11 mouse cellular contexts compared by ENCODE assay signal in genomic region chr14:14804518-14805212, GRCm38 (mm10). TPM values are rescaled to one million over a fixed set of nuclear protein-coding genes. Genes with fewer than 3 reads are reported as not detected.
DNase-seq lines count a peak whose midpoint lies in the region; ATAC-seq lines count a peak whose summit lies in the region.
"Had no signal": no experiment of that assay in that cellular context is flagged by ENCODE, and none has a peak within 500 bp of the region (broad histone marks: within the 10 kb centered on the region; RNA-seq: fewer than 3 reads in every experiment).

No protein-coding gene starts in this region.

- ATAC-seq in limb, embryonic 11.5 days (ENCODE audit: insufficient number of reproducible peaks, low FRiP score, low TSS enrichment, low read depth): peak; percentile 53; the same call in 1 of the 2 replicates
- 0 out of 2 replicates have a peak, but pooled peaks have one; percentile 24 for ATAC-seq in embryonic facial prominence, embryonic 15.5 days (ENCODE audit: insufficient number of reproducible peaks, low FRiP score, low TSS enrichment, low read depth)
- ATAC-seq in hindbrain, embryonic 14.5 days (ENCODE audit: low FRiP score): peak; percentile 32; the same call in 1 of the 2 replicates
- ATAC-seq in monocyte, adult 5-6 weeks (replicated peaks; ENCODE audit: insufficient number of reproducible peaks, low FRiP score, low TSS enrichment, poor library complexity, severe bottlenecking): peak; percentile 90

- H3K9ac ChIP-seq in limb, embryonic 11.5 days (ENCODE audit: low read length): no peak overlapping the region
- H3K9ac ChIP-seq in embryonic facial prominence, embryonic 15.5 days: no peak overlapping the region
- no peak overlapping the region for H3K9ac ChIP-seq in hindbrain, embryonic 14.5 days
- H3K9ac ChIP-seq: intestine, embryonic 15.5 days; liver, embryonic 13.5 days had no signal

- H3K27me3 ChIP-seq in limb, embryonic 11.5 days (ENCODE audit: control insufficient read depth, insufficient read depth, low read length): no peaks in the 10 kb centered on the region
- H3K27me3 ChIP-seq in limb, embryonic 10.5 days (ENCODE audit: low read depth, poor library complexity, severe bottlenecking): no peaks in the 10 kb centered on the region
- no peaks in the 10 kb centered on the region for H3K27me3 ChIP-seq in embryonic facial prominence, embryonic 15.5 days
- H3K27me3 ChIP-seq in hindbrain, embryonic 14.5 days (ENCODE audit: control insufficient read depth, insufficient read depth, low read length): no peaks in the 10 kb centered on the region
- H3K27me3 ChIP-seq: intestine, embryonic 15.5 days; liver, embryonic 13.5 days had no signal

- 0 out of 2 replicates have a peak overlapping the region, but pooled peaks have one; percentile 2 for H3K4me2 ChIP-seq in limb, embryonic 11.5 days (ENCODE audit: low read depth, severe bottlenecking)
- no peak overlapping the region for H3K4me2 ChIP-seq in embryonic facial prominence, embryonic 15.5 days (replicated peaks)
- no peak overlapping the region for H3K4me2 ChIP-seq in hindbrain, embryonic 14.5 days (replicated peaks)
- H3K4me2 ChIP-seq: intestine, embryonic 15.5 days; liver, embryonic 13.5 days had no signal

- H3K9me3 ChIP-seq in limb, embryonic 11.5 days (ENCODE audit: control insufficient read depth, low read length): no peaks in the 10 kb centered on the region
- H3K9me3 ChIP-seq in limb, embryonic 10.5 days (replicated peaks): no peaks in the 10 kb centered on the region
- H3K9me3 ChIP-seq in embryonic facial prominence, embryonic 15.5 days (replicated peaks): no peaks in the 10 kb centered on the region
- no peaks in the 10 kb centered on the region for H3K9me3 ChIP-seq in hindbrain, embryonic 14.5 days (ENCODE audit: control insufficient read depth, low read length)
- H3K9me3 ChIP-seq: heart, embryonic 10.5 days; intestine, embryonic 15.5 days; liver, embryonic 13.5 days had no signal

- WGBS in limb, embryonic 11.5 days: 74% methylated on average over 5 of the region's 5 CpGs
- WGBS in limb, embryonic 10.5 days: 69% methylated on average over 5 of the region's 5 CpGs
- WGBS in embryonic facial prominence, embryonic 15.5 days: 64% methylated on average over 5 of the region's 5 CpGs
- WGBS in hindbrain, embryonic 14.5 days: 75% methylated on average over 5 of the region's 5 CpGs

- no peak overlapping the region for H3K27ac ChIP-seq in limb, embryonic 11.5 days (replicated peaks; ENCODE audit: low read depth, low read length)
- no peak overlapping the region for H3K27ac ChIP-seq in limb, embryonic 10.5 days
- no peak overlapping the region for H3K27ac ChIP-seq in embryonic facial prominence, embryonic 15.5 days (replicated peaks)
- H3K27ac ChIP-seq in hindbrain, embryonic 14.5 days: no peak overlapping the region
- H3K27ac ChIP-seq: heart, embryonic 10.5 days; intestine, embryonic 15.5 days; liver, embryonic 13.5 days had no signal

- H3K4me1 ChIP-seq in limb, embryonic 11.5 days (ENCODE audit: control insufficient read depth, insufficient read depth, low read length): no peaks in the 10 kb centered on the region
- H3K4me1 ChIP-seq in limb, embryonic 10.5 days: peaks cover 3% of the 10 kb centered on the region; the same call in 1 of the 2 replicates
- 0 out of 2 replicates have a peak, but pooled peaks cover 6% of the 10 kb centered on the region for H3K4me1 ChIP-seq in embryonic facial prominence, embryonic 15.5 days
- no peaks in the 10 kb centered on the region for H3K4me1 ChIP-seq in hindbrain, embryonic 14.5 days (replicated peaks; ENCODE audit: control insufficient read depth, insufficient read depth, low read length)
- H3K4me1 ChIP-seq: heart, embryonic 10.5 days; liver, embryonic 13.5 days had no signal

- no peak overlapping the region for H3K4me3 ChIP-seq in limb, embryonic 11.5 days (ENCODE audit: low read depth, low read length)
- no peak overlapping the region for H3K4me3 ChIP-seq in limb, embryonic 10.5 days
- no peak overlapping the region for H3K4me3 ChIP-seq in embryonic facial prominence, embryonic 15.5 days (replicated peaks)
- no peak overlapping the region for H3K4me3 ChIP-seq in hindbrain, embryonic 14.5 days (replicated peaks; ENCODE audit: low read length)
- H3K4me3 ChIP-seq: heart, embryonic 10.5 days; intestine, embryonic 15.5 days; liver, embryonic 13.5 days had no signal

- no peaks in the 10 kb centered on the region for H3K36me3 ChIP-seq in limb, embryonic 11.5 days (ENCODE audit: control insufficient read depth, insufficient read depth, low read length)
- peaks cover 12% of the 10 kb centered on the region for H3K36me3 ChIP-seq in limb, embryonic 10.5 days
- H3K36me3 ChIP-seq in embryonic facial prominence, embryonic 15.5 days: 0 out of 2 replicates have a peak, but pooled peaks cover 4% of the 10 kb centered on the region
- H3K36me3 ChIP-seq in hindbrain, embryonic 14.5 days (replicated peaks; ENCODE audit: control insufficient read depth, insufficient read depth): peaks cover 14% of the 10 kb centered on the region
- H3K36me3 ChIP-seq: intestine, embryonic 15.5 days; liver, embryonic 13.5 days had no signal

- no peak for DNase-seq in limb, embryonic 11.5 days (ENCODE audit: low spot score)
- no peak for DNase-seq in limb, embryonic 10.5 days (ENCODE audit: low spot score)
- DNase-seq in hindbrain, embryonic 14.5 days (ENCODE audit: low spot score): no peak
- no peak for DNase-seq in adrenal gland, postnatal 25 days
- no peak for DNase-seq in frontal cortex, postnatal 36 days (ENCODE audit: low spot score in 2 of 2)
- no peak for DNase-seq in layer of hippocampus, adult 18-20 months (ENCODE audit: low spot score in 2 of 2)
- DNase-seq: liver, embryonic 13.5 days had no signal

RNA-seq across cellular contexts. Expression of gene Nek10, which starts 1.4 kb away (rescaled TPM):
- polyA plus RNA-seq in limb, embryonic 11.5 days (2014; fragmentation: Nextera tagmentation; extraction: Ambion mirVana): 0.05 TPM in 1 of 2 replicates, not detected in the other
- polyA plus RNA-seq in limb, embryonic 10.5 days (2016; fragmentation: Nextera tagmentation; extraction: Ambion mirVana): 0.05 and 0.06 TPM in 2 replicates
- 0.42 and 0.53 TPM in 2 replicates for polyA plus RNA-seq in embryonic facial prominence, embryonic 15.5 days (2015; fragmentation: Nextera tagmentation; extraction: Ambion mirVana)
- polyA plus RNA-seq in hindbrain, embryonic 14.5 days (2014; fragmentation: Nextera tagmentation; extraction: Ambion mirVana): 0.23 and 0.25 TPM in 2 replicates
- total RNA-seq in monocyte, adult 5-6 weeks (2017): 0.19 to 0.29 TPM in 2 of 3 replicates, not detected in the other
- total RNA-seq in adrenal gland, postnatal 25 days (2021): 0.12 TPM in 1 of 2 replicates, not detected in the other
- total RNA-seq in layer of hippocampus, adult 18-20 months (2021): 1 to 10 TPM; 4.4 to 4.8 TPM
- polyA plus RNA-seq: heart, embryonic 10.5 days; intestine, embryonic 15.5 days; liver, embryonic 13.5 days had no signal

Comparison
In these comparisons a context has a peak if more than half of its experiments do, and no peak if none do; other contexts are left out.
1. ATAC-seq: peak in every context shown above with its lines; median percentile 90 in monocyte, adult 5-6 weeks; 53 in limb, embryonic 11.5 days; 32 in hindbrain, embryonic 14.5 days; 24 in embryonic facial prominence, embryonic 15.5 days.